Mouse (Mus musculus) c-Kit-positive CD71-negative TER-119-negative erythroid progenitor cells, embryonic 14.5 days (primary cell): ENCODE data around the gene Nr2c1.

ENCODE experiments used
- DNase-seq: peaks from one replicate; pipeline ENCODE4 v3.0.0-alpha.2; 2013; ENCODE audit warnings: low read depth

Gene Nr2c1

DNA sequence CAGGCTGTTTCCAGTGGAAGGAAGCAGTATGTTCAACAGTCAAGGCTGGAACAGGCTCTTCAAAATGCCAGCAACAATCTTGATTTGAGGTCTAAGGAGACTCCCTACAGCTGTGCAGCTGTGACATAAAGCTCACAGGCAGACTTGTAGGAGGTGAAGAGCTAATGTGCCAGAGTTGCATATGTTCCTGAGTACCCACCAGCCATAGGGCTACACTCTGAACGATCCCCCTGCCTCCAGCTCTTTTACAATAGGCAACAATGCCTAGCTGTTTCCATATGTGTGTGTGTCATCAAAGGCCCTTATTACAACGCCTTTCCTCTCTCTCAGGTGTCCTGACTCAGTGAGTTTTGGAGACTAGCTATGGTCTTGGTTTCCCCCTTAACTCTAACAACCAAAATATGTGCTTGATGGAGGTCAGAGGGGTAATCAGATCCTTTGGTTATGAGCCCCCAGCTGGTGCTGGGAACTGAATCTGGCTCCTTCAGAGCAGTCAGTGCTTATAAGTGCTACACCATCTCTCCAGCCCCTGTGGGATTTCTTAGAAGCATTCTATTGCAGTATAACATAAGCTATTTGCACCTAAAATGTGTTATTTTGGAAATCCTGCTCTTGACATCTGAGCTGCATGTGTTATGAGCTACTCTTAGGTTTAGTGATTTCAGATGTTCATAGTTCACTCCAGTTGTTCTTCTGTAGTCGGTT lies 7.4 kb upstream of the Nr2c1 start:
- no peak for DNase-seq

DNA sequence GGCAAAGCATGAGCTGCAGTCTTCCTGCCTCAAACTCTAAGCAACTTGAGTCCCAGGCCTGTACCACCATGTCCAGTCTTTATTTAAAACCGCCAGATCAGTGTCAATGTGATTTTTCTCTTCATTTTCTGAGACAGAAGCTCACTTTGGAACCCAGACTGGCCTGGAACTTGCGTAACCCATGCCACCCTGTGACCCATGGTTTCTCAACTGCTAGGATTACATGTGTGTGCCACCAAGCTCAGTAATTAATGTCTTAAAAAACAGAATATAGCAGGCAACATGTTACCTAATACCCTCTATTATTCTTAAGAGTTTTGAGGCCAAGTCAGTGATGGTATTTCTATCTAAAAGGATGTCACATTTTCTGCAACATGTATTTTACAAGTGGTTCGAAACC lies 5.4 kb upstream of the Nr2c1 start:
- DNase-seq: no peak

DNA sequence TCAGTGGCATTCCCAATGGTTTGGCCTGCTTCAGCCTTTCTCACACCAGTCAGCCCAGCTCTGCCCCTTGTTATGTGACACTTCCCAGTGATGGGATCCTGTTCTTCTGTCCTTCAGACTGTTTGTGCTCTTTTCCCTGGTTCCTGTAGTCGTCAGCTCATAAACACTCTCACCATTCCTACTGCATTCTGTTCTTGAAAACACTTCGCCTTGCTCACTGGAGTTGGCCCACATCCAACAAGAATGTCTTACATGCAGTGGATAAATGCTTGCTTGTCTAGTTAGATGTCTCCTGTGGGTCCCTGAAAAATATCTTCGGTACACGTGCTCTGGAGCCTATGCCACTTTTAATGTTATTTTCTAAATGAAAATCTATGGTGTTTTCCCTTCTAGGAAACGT lies 3.2 kb upstream of the Nr2c1 start:
- DNase-seq: no peak

DNA sequence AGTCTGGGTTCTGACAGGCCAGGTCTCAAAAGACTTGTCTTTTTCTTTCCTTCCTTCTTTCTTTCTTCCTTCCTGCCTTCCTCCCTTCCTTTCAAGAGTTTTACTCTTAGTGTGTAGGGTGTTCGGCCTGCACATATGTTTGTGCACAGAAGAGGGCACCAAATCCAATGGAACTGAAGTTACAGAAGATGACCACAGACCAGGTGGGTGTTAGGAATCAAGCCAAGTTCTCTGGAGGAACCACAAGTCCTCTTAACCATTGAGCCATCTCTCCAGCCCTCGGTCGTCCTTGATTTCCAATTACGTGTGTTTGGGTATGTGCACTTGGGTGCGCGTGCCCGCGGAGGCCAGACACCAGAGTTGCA lies 450 bp upstream of the Nr2c1 start:
- DNase-seq: no peak

DNA sequence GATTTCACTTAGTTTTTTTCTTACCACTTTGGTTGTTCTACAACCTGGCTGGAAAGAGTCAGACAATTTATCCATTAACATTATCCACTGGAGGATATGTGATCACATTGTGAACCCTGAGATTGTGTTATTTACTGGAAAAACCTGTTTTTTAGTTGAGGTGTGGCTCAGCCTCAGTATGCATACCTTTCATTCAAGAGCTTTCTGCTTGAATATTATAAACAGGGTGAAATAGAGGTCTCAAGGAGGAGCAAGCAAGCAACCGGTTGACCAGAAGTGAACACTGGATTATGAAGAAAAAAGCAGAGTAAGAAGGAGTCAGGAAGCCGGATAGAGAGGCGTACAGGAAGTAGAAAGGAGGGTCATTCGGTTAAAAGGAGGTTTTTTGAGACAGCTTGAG lies 3.7 kb downstream of the Nr2c1 start:
- DNase-seq: no peak

DNA sequence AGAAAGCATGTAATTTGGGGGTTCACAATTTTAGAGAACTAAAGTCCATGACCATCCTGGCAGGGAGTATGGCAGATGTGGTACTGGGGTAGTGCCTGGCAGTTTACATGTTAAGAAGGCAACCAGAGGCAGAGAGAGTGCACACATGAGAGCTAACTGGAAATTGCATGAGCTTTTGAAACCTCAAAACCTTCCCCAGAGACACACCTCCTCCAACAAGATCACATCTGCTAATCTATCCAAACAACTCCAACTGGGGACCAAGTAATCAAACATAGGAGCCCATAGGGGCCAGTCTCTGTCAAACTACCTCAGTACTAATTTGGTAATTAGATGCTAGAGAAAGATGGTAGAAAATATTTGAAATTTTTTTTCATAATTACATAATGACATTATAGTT lies 6.0 kb downstream of the Nr2c1 start:
- no peak for DNase-seq

DNA sequence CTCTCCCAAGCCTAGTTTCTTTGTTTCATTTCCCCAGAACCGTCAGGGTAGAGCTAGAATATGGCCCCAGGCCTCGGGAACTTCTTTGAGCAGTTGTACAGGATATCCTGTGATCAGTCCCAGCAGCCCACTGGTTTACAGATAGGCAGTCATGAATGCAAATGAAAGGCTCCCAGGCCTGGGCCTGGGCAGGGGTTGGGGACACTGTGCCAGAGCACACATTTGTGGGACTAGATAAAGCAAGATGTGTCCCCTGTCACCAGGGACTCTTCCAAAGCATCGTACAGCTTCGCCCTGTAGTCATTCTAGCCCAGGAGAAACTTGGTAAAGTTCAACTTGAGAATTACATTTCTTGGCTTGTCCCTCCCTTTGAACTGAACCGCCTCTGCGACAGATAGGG lies 11.1 kb downstream of the Nr2c1 start:
- DNase-seq: no peak

DNA sequence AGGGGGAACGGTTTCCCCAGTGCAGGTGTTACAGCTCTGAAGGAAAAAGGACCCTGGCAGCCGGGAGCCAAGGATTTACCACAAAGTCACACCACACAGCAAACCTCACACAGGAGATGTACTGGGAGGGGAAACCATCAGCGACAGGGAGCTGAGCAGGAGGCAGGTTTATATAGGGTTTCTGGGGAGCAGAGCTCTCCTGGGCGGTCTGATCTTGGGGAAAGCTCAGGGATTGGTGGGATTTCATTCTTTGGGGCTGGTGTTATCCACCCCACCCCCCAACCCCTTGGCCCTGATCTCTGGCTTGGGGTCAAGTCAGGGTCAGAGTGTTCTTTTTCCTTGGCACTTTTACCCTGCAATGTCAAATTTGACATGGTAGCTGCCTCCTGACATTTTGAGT lies 11.6 kb downstream of the Nr2c1 start:
- no peak for DNase-seq

DNA sequence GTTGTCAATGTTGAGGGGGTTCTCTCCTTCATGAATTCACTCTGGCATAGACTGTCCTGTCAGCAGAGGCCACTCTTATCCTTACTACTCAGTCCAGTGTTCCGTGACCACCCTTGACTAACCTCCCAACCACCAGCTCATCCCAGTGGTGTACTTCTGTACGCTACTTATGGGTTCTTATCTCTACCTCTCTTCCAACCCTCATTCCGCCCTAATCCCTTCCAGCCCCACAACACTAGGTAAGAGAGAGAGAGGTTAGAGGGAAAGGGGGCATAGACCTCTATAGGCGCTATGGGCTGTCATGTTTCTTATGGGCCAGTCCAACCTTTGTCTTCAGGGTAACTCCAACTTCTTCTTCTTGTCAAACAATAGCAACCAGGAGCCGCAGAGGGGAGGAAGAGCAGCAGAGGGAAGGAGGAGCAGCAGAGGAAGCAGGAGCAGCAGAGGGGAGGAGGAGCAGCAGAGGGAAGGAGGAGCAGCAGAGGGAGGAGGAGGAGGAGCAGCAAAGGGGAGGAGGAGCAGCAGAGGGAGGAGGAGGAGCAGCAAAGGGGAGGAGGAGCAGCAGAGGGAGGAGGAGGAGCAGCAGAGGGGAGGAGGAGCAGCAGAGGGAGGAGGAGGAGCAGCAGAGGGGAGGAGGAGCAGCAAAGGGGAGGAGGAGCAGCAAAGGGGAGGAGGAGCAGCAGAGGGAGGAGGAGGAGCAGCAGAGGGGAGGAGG lies 13.4 kb downstream of the Nr2c1 start:
- DNase-seq: no peak

DNA sequence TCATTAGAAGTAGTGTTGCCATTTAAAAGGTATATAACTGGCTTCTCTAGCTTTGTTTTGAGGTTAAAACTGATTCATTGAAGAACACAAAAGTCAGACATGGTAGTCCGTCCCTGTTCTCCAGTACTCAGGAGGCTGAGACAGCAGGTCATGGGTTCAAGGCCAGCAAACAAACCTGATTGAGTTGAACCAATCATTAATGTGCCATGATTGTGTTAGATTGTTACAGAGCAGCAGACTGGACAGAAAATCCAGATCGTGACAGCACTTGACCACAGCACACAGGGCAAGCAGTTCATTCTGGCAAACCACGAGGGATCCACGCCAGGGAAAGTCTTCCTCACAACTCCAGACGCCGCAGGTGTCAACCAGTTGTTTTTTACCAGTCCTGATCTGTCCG lies 14.2 kb downstream of the Nr2c1 start:
- no peak for DNase-seq

DNA sequence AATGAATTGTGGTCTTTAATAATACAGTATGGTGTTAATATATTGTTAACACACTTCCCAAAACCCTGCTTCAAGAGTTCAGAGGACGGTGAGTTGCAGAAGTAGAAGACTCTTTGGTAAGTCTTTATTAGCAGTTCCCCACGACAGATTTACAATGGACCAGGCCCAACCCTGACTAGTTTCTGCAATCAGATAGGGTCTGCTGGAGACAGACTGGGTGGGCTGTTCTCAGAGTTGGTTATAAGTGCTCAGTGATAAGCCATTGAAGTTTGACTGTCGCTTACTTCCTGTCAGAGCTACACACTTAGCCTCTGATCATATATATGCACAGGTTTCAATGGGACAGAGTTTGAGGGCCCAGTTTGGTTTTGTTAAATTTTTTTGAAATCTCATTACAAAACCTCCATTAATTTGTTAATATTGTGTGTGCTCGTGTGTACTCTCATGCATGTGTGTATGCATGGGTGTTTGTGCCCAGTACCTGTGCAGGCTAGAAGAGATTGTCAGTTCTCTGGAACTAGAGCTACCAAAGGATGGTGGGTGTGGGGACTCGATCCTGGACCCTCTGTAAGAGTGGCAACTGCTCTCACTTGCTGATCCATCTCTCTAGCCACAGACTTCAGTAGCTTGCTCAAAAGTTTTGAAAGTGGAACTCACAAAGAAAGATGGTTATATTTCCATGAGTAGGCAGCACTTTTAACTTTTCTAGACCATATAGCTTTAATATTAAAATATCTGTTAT lies 16.5 kb downstream of the Nr2c1 start:
- no peak for DNase-seq

DNA sequence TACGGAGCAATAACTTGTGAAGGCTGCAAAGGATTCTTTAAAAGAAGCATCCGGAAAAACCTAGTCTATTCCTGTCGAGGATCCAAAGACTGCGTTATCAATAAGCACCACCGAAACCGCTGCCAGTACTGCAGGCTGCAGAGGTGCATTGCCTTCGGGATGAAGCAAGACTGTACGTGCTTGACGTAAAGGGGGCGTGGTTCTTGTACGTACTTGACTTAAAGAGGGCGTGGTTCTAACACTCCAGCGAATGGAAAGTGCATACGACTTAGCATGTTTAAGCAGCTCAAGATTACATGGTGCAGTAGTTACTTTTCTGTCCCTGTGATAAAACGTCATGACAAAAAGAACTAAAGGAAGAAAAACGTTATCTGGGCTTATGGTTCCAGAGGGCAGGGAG lies 17.6 kb downstream of the Nr2c1 start:
- no peak for DNase-seq

DNA sequence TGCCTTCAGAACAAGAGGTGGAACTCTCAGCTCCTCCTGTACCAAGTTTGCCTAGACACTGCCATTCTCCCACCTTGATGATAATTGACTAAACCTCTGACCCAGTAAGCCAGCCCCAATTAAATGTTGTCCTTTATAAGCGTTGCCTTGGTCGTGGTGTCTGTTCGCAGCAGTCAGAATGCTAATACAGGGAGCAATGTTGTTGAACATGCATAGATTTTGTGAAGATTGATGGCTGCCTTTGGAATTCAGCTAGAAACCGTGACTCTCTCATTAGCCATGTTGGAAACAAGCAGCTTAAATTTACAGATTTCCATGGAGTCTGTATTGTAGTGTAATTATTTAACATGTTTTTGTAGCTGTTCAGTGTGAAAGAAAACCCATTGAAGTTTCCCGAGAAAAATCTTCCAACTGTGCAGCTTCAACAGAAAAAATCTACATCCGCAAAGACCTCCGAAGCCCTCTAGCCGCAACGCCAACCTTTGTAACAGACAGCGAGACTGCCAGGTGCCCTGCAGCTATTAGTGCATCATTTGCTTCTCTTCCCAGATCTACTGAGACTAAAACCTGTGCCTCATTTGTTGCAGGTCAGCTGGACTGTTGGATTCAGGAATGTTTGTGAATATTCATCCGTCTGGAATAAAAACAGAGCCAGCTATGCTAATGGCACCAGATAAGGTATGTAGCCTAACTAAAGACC lies 19.4 kb downstream of the Nr2c1 start:
- no peak for DNase-seq

DNA sequence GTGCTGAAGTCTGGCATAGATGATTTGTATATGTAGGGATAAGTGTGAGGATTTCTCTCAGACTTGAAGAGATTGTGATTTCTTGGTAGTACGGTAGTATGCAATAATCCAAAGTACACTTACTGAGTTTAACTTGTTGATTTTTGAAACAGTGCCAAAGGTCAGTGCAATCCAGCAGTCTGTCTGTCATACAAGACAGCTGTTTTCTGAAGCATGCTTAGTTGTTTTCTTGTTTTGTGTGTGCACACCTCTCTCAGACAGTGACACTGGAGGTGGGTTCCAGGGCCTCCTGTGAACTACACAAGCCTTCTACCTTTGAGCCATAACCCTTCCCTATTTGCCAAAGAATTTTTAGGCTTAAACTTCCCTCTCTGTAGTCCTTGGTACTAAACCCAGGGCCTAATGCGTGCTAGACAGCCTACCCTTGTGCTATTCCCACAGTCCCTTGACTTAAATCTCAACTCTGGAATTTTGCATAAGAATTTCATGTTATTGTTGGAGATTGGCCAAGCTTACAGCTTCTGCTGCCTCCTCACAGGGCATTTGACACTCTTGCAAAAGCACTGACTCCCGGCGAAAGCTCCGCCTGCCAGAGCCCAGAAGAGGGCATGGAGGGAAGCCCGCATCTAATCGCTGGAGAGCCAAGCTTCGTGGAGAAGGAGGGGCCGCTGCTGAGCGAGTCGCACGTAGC lies 23.8 kb downstream of the Nr2c1 start:
- no peak for DNase-seq

DNA sequence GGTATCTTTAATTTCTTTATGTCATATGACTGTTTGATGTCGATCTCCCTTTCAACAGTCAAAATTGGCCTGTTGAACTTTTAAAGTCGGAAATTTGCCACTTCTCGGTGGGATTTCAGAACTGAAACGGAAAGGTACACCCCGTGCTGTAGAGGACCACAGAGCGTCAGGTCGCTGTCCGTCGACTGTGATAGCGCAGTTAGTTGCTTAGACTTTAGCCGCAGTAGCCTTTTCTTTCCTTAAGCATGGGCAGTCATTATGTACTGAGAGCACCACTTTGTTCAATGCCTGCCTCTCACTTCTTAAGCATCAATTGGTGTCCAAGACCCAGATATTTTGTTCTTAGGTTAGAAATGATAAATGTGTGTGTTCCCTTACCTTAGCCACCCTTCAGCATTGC lies 24.3 kb downstream of the Nr2c1 start:
- DNase-seq: no peak

DNA sequence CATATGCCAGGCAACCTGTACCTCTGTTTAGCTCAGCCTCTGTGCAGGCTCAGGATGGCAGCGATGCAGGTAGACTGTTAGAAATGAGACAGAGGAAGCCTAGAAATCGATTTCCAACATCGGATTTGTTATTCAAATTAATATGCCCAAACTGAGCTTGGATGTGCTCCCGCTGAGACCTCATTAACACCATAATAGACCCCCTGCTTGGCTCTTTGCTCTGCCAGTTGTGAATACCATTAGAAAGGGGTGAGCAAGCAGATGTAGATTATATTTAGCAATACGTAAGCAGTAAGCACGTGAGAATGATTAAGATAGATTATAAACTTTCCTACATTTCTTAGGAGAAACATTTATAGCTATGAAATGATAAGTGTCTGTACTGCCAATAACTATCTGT lies 24.9 kb downstream of the Nr2c1 start:
- no peak for DNase-seq

DNA sequence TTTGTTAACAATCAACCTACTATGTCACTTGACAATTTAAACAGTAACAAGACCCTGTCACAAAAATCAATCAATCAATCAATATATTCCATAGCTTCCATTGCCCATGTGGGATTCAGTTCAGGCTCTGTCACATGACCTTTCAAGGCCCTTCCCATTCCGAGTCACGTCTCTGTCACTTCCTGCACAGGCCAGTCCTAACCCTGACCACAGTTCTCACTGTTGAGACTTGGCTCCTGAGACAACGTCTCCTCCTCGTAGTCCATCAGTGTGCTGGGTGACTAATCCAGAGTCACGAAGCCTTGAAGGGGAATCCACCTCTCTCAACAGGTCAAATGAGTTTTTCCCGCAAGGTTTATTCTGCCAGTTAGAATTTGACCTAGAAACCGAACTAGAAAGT lies 26.8 kb downstream of the Nr2c1 start:
- no peak for DNase-seq

DNA sequence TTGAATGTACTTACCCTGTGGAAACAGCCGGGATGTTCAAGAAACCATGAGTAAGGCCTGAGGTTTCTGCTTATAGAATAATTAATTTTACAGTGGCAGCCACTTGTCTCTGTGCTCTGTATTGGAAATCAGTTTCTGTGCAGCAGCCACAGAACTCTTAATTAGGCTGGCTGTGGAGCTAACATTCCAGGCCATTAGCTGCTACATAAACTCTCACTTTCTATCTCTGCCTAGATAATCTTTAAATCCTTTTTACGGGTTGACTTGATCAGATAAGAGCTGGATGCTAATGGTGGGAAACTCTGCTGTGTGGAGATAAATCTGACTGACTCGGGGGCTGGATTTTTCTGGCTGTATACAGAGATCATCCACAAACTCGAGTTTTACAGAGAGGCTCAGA lies 35.4 kb downstream of the Nr2c1 start:
- no peak for DNase-seq

DNA sequence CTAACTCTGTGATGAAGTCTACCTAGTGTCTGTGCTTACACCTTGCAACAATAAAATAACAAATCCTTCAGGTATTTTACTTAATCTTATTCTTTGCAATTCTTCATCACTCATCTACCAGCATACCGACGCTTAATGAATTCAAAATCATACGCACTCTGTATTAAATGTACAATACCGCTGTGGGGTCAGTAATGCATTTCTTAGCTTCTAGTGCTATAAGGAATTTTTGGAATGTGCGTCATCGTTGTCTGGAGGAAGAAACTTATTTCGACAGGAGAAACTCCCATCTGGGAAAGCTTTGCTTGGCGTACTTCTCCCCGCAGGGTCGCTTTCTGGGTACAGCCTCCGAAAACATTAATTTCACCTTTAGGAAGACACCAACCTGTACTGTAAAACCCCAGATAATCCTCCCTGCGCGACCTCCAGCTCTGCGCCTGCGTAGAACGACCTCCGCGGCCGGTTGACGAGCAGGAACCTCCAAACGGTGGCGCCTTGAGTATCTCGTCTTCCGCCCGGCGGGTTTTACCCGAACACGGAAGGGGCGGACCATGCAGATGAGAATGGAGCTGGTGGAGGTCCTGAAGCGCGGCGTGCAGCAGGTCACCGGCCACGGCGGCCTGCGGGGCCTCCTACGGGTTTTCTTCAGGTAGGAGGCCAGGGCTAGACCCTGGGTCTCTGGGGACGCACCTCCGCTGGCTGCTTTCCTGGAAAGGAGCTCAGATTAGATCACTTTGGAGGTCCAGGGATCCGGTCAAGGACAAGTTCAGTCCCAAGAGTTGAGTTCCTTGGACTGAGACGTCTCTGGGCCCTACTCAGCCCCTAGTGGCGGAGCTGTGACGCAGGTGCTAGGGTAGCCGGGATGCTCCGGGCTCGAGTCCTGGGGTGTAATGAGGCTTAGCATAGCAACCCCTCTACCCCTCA lies 50.9 kb downstream of the Nr2c1 start, which contains the start of gene Ndufa12:
Ndufa12 (plus strand) TSS at position 239 of the 924 bp plus-strand sequence.
- peak; percentile 91 for DNase-seq

DNA sequence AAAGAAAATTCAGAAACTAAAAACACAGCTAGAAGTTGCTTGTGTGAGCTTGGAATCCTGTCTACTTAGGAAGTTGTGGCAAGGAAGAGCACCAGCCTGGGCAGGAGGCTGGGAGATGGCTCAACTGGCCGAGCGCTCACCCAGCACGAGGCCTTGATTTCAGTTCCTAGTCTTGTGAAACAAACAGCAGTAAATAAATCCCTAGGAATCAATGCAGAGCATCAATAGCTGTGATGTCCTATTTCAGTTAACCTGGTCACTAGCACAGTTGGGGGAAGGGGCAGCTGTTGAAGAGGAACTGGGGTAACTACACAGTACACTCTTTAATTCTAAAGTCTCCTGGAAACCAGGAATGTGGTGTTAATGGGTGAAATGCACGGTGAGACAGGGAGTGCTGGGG lies 57.1 kb downstream of the Nr2c1 start:
- no peak for DNase-seq
